8 mouse cellular contexts compared by ENCODE assay signal in the genomic region with DNA sequence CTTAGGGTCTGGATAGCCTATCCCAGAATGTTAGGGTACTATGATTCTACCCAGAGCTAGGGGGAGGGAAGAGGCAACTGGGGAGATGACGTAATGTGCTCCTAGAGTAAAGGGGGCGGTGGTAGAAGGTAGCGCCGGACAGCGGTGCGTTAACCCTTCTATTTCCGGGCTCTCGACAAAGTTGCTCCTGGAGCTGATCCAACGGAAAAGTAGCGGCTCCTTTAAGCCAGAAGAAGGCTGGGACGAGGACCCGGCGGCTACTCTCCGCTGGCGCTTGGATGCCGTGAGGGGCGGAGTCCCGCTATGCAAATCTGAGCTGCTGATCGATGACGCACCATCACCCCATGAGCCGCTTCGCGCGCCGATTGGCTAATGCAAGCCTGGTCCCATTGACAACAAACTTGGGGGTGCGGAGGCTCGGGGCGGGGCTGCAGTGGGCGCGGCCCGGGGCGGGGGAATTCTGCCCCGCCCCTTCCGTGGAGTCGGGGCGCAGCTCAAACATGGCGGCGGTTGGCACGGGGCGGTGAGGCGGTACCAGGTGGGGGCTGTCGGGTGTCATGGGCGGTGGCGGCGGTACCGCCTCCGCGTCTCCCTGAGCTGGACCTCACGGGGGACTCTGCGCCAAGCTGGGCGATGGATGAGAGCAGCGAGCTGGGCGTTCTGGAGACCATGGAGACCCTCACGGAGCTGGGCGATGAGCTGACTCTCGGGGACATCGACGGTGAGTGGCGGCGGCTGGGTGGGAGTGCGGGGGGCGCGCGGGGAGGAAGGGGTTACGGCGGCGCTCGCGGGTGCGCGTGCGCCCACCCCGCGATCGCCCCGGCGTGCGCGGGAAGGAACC. TPM values are rescaled to one million over a fixed set of nuclear protein-coding genes. Genes with fewer than 3 reads are reported as not detected.
DNase-seq lines count a peak whose midpoint lies in the region; ATAC-seq and TF ChIP-seq lines count a peak whose summit lies in the region.

Srebf2 (plus strand) TSS at position 412 of the 841 bp plus-strand sequence.

- H3K79me2 ChIP-seq in CH12.LX (replicated peaks; ENCODE audit: control insufficient read depth, extremely low read depth, insufficient read depth, poor library complexity, severe bottlenecking): peaks cover 45% of the 10 kb centered on the region

- H3K9ac ChIP-seq in CH12.LX (ENCODE audit: insufficient read depth, low read depth): peak within 1 kb of the TSS; percentile 92
- H3K9ac ChIP-seq in forebrain, embryonic 11.5 days (ENCODE audit: low read length): peak within 1 kb of the TSS; percentile 85
- peak within 1 kb of the TSS; percentile 93 for H3K9ac ChIP-seq in heart, embryonic 16.5 days (ENCODE audit: low read length)
- peak within 1 kb of the TSS; percentile 96 for H3K9ac ChIP-seq in liver, embryonic 15.5 days
- peak within 1 kb of the TSS; percentile 84 for H3K9ac ChIP-seq in neural tube, embryonic 12.5 days

- in situ Hi-C loops in CH12.LX (cut with MboI; ENCODE audit: low pct_ligation_motif_present, low pct_unique_long_range_greater_than_20kb, low sequenced_read_pairs): loop anchor here (10.0 kb wide), 1 partner anchor 68 kb away; the partner anchor contains the start of gene Shisa8

- H3K27ac ChIP-seq in CH12.LX (ENCODE audit: insufficient read depth, low read depth): peak within 1 kb of the TSS; percentile 88
- H3K27ac ChIP-seq in forebrain, embryonic 11.5 days (ENCODE audit: low read depth, low read length): peak within 1 kb of the TSS; percentile 94
- peak within 1 kb of the TSS; percentile 92 for H3K27ac ChIP-seq in heart, embryonic 16.5 days (ENCODE audit: low read length)
- H3K27ac ChIP-seq in liver, embryonic 15.5 days (replicated peaks): peak within 1 kb of the TSS; percentile 90
- peak within 1 kb of the TSS; percentile 94 for H3K27ac ChIP-seq in neural tube, embryonic 12.5 days

- H3K4me2 ChIP-seq in CH12.LX (ENCODE audit: insufficient read depth, low read depth, poor library complexity, severe bottlenecking): peak within 1 kb of the TSS; percentile 87; the same call in 1 of the 2 replicates
- H3K4me2 ChIP-seq in forebrain, embryonic 11.5 days (ENCODE audit: low read depth, low read length, severe bottlenecking): peak within 1 kb of the TSS; percentile 87
- H3K4me2 ChIP-seq in heart, embryonic 16.5 days (ENCODE audit: low read depth, low read length): peak within 1 kb of the TSS; percentile 91
- H3K4me2 ChIP-seq in liver, embryonic 15.5 days: peak within 1 kb of the TSS; percentile 86
- peak within 1 kb of the TSS; percentile 84 for H3K4me2 ChIP-seq in neural tube, embryonic 12.5 days (replicated peaks)

- peaks cover 0 to 26% of the 10 kb centered on the region in 2 experiments for H3K36me3 ChIP-seq in CH12.LX (replicated peaks in 1 of 2; ENCODE audit: control insufficient read depth in 1 of 2, insufficient read depth in 1 of 2, low read length in 1 of 2)
- no peaks in the 10 kb centered on the region; the same call in 1 of the 2 replicates for H3K36me3 ChIP-seq in forebrain, embryonic 11.5 days (ENCODE audit: control insufficient read depth, insufficient read depth, low read length)
- H3K36me3 ChIP-seq in heart, embryonic 16.5 days (ENCODE audit: control insufficient read depth, insufficient read depth): no peaks in the 10 kb centered on the region
- H3K36me3 ChIP-seq in liver, embryonic 15.5 days (replicated peaks): 0 out of 2 replicates have a peak, but pooled peaks cover 5% of the 10 kb centered on the region
- H3K36me3 ChIP-seq in neural tube, embryonic 12.5 days: peaks cover 5% of the 10 kb centered on the region; the same call in 1 of the 2 replicates

- peaks cover 7 to 55% of the 10 kb centered on the region in 2 experiments for H3K4me1 ChIP-seq in CH12.LX (ENCODE audit: control insufficient read depth in 1 of 2, insufficient read depth in 2 of 2)
- peaks cover 18% of the 10 kb centered on the region; the same call in 1 of the 2 replicates for H3K4me1 ChIP-seq in forebrain, embryonic 11.5 days (replicated peaks; ENCODE audit: control insufficient read depth, insufficient read depth, low read length)
- peaks cover 24% of the 10 kb centered on the region for H3K4me1 ChIP-seq in heart, embryonic 16.5 days (ENCODE audit: control insufficient read depth, insufficient read depth, low read length)
- H3K4me1 ChIP-seq in liver, embryonic 15.5 days (replicated peaks): peaks cover 70% of the 10 kb centered on the region
- peaks cover 31% of the 10 kb centered on the region for H3K4me1 ChIP-seq in neural tube, embryonic 12.5 days

- TF ChIP-seq EP300 in CH12.LX (IDR thresholded peaks at IDR 0.05; ENCODE audit: low read length): no peak

- peak; percentile 99 for DNase-seq in CH12.LX (ENCODE audit: extremely low read depth)
- DNase-seq in c-Kit-positive CD71-positive TER-119-negative erythroid progenitor cells, embryonic 14.5 days (ENCODE audit: low read depth): peak; percentile 98
- DNase-seq in forebrain, embryonic 11.5 days (ENCODE audit: low spot score): peak; percentile 100
- peak; percentile 99 to 100 for DNase-seq in kidney, postnatal 36 days
- DNase-seq in telencephalon, adult 2 months (ENCODE audit: low read depth, low spot score): peak; percentile 99

- ATAC-seq in forebrain, embryonic 11.5 days (replicated peaks; ENCODE audit: low FRiP score): peak; percentile 96
- peak; percentile 97 for ATAC-seq in heart, embryonic 16.5 days (replicated peaks; ENCODE audit: extremely low read depth, insufficient read depth, low FRiP score)
- ATAC-seq in liver, embryonic 15.5 days (ENCODE audit: insufficient read depth): peak; percentile 92
- ATAC-seq in neural tube, embryonic 12.5 days (ENCODE audit: low FRiP score, low read depth): peak; percentile 96

- TF ChIP-seq CTCF in CH12.LX (conservative IDR thresholded peaks at IDR 0.05 in 1 of 2, IDR thresholded peaks at IDR 0.05 in 1 of 2; ENCODE audit: low read depth in 2 of 2, low read length in 2 of 2): no peak

- H3K27me3 ChIP-seq in CH12.LX (replicated peaks): no peaks in the 10 kb centered on the region
- H3K27me3 ChIP-seq in forebrain, embryonic 11.5 days (ENCODE audit: control insufficient read depth, insufficient read depth, low read length): no peaks in the 10 kb centered on the region
- no peaks in the 10 kb centered on the region for H3K27me3 ChIP-seq in heart, embryonic 16.5 days (ENCODE audit: control insufficient read depth, insufficient read depth, low read length)
- no peaks in the 10 kb centered on the region for H3K27me3 ChIP-seq in liver, embryonic 15.5 days
- no peaks in the 10 kb centered on the region for H3K27me3 ChIP-seq in neural tube, embryonic 12.5 days (replicated peaks)

- TF ChIP-seq RAD21 in CH12.LX (IDR thresholded peaks at IDR 0.05; ENCODE audit: low read depth, low read length): no peak

- no peaks in the 10 kb centered on the region for H3K9me3 ChIP-seq in CH12.LX (replicated peaks; ENCODE audit: low read length)
- H3K9me3 ChIP-seq in forebrain, embryonic 11.5 days (ENCODE audit: control insufficient read depth, low read length): no peaks in the 10 kb centered on the region
- H3K9me3 ChIP-seq in heart, embryonic 16.5 days (replicated peaks; ENCODE audit: control insufficient read depth, low read length): no peaks in the 10 kb centered on the region
- H3K9me3 ChIP-seq in liver, embryonic 15.5 days (replicated peaks): no peaks in the 10 kb centered on the region
- H3K9me3 ChIP-seq in neural tube, embryonic 12.5 days: no peaks in the 10 kb centered on the region

- peak within 1 kb of the TSS; percentile 80 to 92 (median 92) for H3K4me3 ChIP-seq in CH12.LX (replicated peaks in 1 of 3; ENCODE audit: low read depth in 2 of 3, low read length in 2 of 3, poor library complexity in 1 of 3)
- peak within 1 kb of the TSS; percentile 86 for H3K4me3 ChIP-seq in forebrain, embryonic 11.5 days (ENCODE audit: low read depth, low read length)
- H3K4me3 ChIP-seq in heart, embryonic 16.5 days (ENCODE audit: low read length): peak within 1 kb of the TSS; percentile 79
- peak within 1 kb of the TSS; percentile 87 for H3K4me3 ChIP-seq in liver, embryonic 15.5 days (replicated peaks)
- H3K4me3 ChIP-seq in neural tube, embryonic 12.5 days: peak within 1 kb of the TSS; percentile 77

- under 1% methylated on average over 69 of the region's 79 CpGs for WGBS in forebrain, embryonic 11.5 days
- under 1% methylated on average over 69 of the region's 79 CpGs for WGBS in heart, embryonic 16.5 days
- under 1% methylated on average over 78 of the region's 79 CpGs for WGBS in liver, embryonic 15.5 days (ENCODE audit: insufficient replicate concordance)
- WGBS in neural tube, embryonic 12.5 days: under 1% methylated on average over 77 of the region's 79 CpGs

- dilution Hi-C loops in CH12.LX (cut with MboI; ENCODE audit: extremely low pct_ligation_motif_present, extremely low pct_unique_long_range_greater_than_20kb, low sequenced_read_pairs): no loop called here

- peak; percentile 86 for TF ChIP-seq POLR2A in CH12.LX (IDR thresholded peaks at IDR 0.05; ENCODE audit: low read depth, low read length)

TF ChIP-seq in CH12.LX, 34 proteins besides CTCF, POLR2A, EP300 and RAD21 (continues in another document):
- TF ChIP-seq HCFC1 (IDR thresholded peaks at IDR 0.05; ENCODE audit: low read depth, low read length) (no peak; the same call in none of the 2 replicates), GABPA (IDR thresholded peaks at IDR 0.05; ENCODE audit: insufficient replicate concordance, low read depth, low read length) (no peak), SIN3A (IDR thresholded peaks at IDR 0.05; ENCODE audit: low read length) (peak; percentile 91), ZKSCAN1 (IDR thresholded peaks at IDR 0.05; ENCODE audit: borderline replicate concordance, low read depth, low read length) (no peak), IRF4 (IDR thresholded peaks at IDR 0.05; ENCODE audit: low read depth, low read length) (0 out of 2 replicates have a peak, but pooled peaks have one; percentile 54), BHLHE40 (IDR thresholded peaks at IDR 0.05; ENCODE audit: low read depth, low read length) (0 out of 2 replicates have a peak, but pooled peaks have one; percentile 8), CHD1 (IDR thresholded peaks at IDR 0.05; ENCODE audit: low read depth, low read length) (no peak), MAZ (IDR thresholded peaks at IDR 0.05; ENCODE audit: low read depth, low read length) (peak; percentile 65), ZC3H11A (IDR thresholded peaks at IDR 0.05; ENCODE audit: low read depth, low read length) (no peak), ZNF384 (IDR thresholded peaks at IDR 0.05; ENCODE audit: low read depth, low read length) (no peak), CHD2 (IDR thresholded peaks at IDR 0.05; ENCODE audit: low read length) (peak; percentile 75)

RNA-seq across cellular contexts. Expression of gene Srebf2, which starts in this region (rescaled TPM):
- total RNA-seq in CH12.LX (2012; rRNA removed) (130 and 159 TPM in 2 replicates), CH12.LX (2014; rRNA removed) (77.6 and 94.3 TPM in 2 replicates)
- polyA plus RNA-seq in CH12.LX (2012; ENCODE audit: insufficient read length, low read depth): 214 and 253 TPM in 2 replicates
- 209 and 216 TPM in 2 replicates for polyA plus RNA-seq in forebrain, embryonic 11.5 days (2014; fragmentation: Nextera tagmentation; extraction: Ambion mirVana)
- polyA plus RNA-seq in heart, embryonic 16.5 days (2015; fragmentation: Nextera tagmentation; extraction: Ambion mirVana): 91.6 and 92.0 TPM in 2 replicates
- 53.6 and 61.3 TPM in 2 replicates for polyA plus RNA-seq in liver, embryonic 15.5 days (2015; fragmentation: Nextera tagmentation; extraction: Ambion mirVana)
- polyA plus RNA-seq in neural tube, embryonic 12.5 days (2016; fragmentation: Nextera tagmentation; extraction: Ambion mirVana): 238 and 239 TPM in 2 replicates

Comparison
In these comparisons a context has a peak if more than half of its experiments do, and no peak if none do; other contexts are left out.
1. Peak in every context shown above with its lines: DNase-seq, ATAC-seq, H3K4me3 ChIP-seq and H3K27ac ChIP-seq.